Mouse (Mus musculus): ENCODE measurements around the gene Ndufa11.
A peak's percentile ranks its signal among the peaks of the same experiment; 100 is the strongest.

Ndufa11 gene

DNA sequence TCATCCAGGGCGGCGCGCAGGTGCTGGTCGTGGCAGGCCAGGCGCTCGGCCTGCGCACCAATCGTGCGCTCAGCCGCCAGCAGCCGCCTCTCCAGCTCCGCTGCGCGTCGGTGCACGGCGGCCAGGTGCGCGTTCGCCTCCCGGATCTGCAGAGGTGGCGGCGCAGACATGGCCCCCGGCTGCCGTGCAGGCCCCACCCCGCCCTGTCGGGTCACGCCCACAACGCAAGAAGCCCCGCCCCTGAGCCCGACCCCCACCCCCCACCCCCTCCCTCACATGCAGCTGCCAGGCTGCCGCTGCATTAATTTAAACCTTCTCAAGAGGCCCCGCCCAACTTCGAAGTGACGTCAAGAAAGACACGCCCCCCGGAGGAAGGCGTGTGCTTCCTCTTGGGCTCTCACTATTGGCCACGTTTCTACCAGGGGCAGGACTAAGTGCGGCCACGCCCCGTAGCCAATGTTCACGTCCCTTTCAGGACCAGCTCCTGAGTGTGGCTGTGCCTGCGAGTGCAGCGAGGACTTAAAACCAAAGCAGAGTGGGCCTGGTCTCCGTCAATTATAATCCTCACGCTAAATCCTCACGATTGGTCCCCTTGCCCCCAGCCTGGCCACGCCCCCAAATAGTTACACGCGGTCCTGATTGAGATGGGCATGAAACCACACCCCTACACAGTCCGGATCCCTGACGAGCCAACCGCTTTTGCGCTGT is 758 bp upstream of the Ndufa11 start:
- DNase-seq, result peak; percentile 99

DNA sequence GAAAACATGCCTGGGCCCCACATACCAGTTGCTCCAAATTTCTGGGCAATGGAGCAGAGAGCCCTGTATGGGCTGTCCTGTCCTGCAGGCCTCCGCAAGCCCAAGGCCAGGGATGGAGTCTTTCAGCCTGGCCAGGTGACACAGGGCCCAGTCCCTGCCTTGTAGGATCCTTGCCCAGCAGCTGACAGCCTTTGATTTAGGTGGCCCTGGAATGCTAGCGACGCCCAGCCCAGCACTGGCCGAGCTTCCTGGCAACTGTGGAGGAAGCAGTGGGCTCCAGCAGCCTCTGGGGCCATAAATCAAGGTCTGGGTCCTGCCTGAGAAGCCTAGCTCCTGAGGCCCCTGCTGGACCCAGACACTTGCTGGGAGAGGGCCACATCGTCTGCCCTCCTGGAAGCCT is 4.9 kb downstream of the Ndufa11 start:
- DNase-seq, result no peak

DNA sequence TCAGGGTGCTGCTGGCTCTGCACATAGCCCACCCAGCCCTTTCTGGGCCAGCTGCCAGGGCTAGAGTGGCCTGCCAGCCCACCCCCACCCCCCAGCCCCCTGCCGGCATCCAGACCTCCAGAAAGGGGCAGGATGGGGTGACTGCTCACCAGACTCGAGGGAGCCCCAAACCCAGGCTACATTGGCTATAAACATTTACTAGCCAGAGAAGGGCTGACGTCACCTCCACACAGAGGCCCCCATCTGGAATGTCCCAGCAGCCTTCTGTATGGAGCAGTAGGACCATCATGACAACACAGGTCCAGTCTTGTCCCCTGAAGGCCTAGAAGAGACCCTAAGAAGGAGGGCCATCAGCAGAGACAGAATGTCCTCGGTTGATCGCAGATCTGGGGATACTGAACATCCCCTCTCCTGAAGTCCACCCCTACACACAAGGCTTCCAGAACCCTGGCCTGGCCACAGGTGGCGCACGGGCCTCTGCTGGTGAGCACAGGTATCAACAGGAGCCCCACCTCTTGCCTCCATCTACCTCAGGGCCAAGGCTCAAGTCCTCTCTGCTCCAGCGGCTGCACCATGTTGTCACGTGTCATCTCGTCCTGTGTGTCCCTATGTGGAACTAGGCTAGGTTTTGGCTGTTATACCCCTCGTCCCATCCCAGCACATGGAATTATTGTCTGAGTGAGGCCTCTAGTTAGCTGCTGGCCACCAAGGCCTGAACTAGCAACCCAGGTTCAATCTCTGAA is 6.0 kb downstream of the Ndufa11 start:
- no peak for DNase-seq

DNA sequence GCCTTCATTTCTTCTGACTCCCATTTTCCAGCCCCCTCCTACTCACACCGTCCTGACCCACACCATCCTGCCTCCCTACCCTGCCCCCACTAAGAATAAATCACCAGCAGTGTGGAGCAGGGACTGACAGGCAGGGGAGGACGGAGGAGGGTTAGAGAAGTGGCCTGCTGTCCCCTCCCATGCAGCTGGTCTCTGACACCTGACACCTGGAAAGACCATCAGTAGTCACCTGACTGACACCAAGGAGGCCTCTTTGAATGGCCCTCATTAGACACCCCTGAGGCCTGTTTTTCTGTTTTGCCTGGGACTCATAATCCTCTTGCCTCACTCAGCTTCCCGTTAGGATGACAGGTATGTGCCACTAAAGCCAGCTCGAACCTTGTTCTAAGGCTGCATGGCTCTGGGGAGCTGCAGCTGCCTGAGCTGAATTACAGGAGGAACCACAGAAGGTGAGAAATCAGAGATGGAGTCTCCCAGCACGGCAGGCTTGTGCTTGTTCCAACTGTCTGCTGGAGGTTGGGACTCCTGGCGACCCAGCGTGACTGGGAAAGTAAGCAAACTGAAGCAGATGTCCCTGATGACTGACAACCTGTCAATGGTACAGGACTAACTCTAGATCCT is 9.6 kb downstream of the Ndufa11 start:
- no peak for DNase-seq

DNA sequence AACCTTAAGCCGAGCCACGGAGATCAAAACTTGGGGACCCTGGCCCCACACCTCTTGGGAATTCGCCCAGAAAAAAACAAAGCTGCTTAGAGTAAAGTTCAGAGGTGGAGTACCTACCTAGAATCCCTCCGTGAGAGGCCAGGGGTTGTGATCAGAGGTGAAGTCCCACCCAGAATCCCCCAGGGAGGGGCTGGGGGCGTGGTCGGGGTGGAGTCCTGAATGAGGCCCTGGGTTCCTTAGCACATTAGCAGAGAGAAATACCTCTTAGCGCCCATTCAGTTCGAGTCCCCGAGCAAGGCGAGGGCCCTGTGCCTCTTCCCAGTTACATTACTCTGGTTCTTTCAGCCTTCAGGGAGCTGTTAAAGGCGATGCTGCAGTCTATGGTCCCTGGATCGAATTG is 10.1 kb downstream of the Ndufa11 start:
- no peak for DNase-seq

DNA sequence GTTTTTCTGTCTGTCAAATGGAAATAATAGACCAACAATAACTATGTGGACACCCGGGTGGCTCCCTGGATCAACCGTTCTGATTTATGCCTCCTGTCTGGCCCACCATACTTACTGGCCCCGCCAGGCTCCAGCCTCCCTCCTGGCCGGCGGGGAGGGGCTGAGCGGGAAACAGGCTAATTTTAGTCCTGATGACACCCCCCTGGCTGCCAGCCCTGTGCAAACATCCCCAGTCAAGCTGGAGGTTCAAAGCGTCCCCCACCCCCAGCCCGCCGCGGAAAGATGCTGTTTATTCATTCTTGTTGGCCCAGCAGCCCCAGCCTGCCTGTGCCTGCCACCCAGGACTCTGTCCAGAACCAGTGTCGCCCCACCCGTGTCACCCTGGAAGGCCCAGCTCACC is 10.6 kb downstream of the Ndufa11 start:
- DNase-seq, result no peak

DNA sequence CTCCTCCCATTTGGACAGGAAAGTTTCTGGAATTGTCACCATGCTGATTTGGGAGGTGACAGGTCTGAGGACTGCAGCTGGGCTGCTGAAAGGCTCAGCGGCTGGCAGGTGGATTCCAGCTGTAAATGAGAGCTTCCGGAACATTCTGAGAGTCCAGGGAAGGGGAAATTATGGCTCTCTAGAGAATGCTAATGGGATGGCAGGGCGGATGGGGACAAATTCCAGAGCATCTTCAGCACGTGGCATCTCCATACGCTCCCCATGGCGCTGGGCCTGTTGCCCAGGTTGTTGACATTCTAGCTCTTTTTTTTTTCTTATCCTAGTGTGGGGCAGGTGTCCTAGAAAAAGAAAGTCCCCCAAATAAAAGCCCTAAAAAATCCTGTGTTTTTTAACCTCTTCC is 11.6 kb downstream of the Ndufa11 start:
- DNase-seq, result no peak

DNA sequence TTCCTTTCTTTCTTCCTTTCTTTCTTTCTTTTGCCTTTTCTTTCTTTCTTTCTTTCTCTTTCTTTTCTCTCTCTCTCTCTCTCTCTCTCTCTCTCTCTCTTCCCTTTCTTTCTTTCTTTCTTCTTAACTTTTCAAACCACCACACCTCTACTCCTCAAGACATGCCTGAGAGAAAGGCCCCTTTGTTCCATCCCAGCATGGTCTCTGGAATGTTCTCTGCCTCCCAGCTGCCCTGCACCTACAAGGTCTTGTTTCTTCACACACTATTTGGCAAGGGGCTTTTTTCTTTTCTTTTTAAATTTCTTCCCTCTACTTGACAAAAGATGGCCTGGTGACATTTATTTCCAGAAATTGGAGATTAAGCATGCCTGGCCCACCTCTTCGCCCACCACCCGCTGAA is 12.1 kb downstream of the Ndufa11 start:
- no peak for DNase-seq

DNA sequence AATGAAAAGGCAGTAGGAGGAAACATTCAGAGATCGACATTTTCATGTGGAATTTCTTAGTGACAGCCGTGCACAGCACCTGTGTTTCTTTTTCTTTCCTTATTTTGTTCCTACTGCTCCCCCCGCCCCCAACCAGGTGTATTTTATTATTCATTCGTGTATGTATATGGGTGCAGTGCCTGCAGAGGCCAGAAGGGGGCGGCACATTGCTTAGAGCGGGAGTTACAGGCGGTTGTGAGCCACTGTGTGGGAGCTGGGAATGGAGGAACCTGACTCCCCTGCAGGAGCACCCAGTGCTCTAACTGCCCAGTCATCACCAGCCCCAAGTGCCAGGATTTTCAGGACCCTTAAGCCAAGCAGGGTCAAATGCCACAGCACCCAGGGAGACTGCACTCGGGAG is 19.0 kb downstream of the Ndufa11 start:
- DNase-seq, result no peak

DNA sequence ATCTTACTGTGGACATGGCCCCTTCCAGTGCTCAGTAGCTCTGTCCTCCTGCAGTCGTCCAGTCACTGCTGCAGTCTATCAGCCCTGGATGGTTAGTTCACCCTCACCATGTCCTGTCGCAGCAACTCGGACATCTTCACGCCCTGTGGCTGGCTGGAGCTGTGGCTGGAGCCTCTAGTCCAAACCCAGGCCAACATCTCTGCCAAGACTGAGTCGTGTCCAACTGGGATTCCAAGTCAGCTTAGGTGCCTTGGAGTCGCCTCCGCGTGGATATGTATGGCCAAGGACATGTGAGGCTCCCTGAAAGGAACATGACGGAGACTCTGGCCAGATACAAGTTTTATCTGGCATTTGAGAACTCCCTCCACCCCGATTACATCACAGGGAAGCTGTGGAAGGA is 20.7 kb downstream of the Ndufa11 start:
- DNase-seq, result no peak

DNA sequence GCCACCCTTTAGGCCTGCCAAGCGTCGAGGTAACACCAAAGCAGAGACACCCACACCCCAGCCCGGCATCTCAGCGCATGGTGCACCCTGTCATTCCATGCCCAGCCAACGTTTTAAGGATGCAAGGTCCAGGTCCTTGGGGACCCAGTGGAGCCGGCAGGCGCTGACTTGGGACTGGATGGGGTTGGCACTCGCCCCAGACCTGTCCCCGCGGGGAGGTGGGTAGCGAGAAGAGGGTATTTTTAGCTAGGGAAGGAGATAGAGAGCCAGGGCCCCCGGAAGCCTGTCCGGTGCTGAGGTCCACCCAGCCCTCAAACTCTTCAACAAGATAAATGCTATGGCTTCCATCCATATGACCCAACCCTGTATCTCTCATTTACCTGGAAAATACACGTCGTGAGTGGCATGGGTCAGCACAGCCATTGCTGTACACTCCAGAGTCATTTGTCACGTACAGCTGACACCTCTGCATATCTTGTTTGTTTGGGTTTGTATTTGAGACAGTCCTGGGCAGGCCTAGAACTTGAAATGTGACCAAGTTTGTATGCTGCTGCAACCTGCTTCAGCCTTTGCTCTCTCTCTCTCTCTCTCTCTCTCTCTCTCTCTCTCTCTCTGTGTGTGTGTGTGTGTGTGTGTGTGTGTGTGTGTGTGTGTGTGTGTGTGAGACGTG is 22.7 kb downstream of the Ndufa11 start:
- DNase-seq, result no peak

DNA sequence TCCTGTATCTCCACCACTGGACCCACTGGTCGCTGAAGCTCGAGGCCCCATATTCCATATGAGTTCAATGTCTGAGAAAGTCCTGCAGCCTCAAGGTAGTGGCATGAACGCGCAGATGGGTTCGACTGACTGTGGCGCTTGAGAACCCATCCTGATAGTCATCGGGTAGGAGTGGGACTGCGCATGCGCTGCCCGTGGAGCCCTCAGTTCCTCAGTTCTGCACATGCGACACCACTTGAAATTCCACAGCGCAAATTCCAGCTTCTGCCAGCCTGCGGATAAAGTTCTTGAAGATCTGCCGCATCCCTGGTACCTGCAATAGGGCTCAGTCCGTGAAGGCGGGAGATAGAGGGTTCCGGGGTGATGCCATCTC is 23.2 kb downstream of the Ndufa11 start:
- no peak for DNase-seq

DNA sequence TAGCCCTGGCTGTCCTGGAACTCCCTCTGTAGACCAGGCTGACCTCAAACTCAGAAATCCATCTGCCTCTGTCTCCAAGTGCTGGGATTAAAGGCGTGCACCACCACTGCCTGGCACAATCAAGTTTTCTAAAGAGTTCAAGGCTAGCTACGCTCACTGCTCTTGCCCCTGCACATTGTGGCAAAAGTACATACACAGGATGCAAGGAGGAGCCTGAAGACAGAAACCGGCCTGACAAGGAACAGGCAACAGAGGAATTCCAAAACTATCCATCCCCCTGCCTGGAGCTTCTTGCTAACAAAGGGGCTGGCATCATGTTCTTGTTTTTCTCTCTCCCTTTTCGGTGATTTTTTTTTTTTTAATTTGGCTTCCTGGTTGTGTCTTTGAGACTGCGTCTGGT is 26.6 kb downstream of the Ndufa11 start:
- no peak for DNase-seq

DNA sequence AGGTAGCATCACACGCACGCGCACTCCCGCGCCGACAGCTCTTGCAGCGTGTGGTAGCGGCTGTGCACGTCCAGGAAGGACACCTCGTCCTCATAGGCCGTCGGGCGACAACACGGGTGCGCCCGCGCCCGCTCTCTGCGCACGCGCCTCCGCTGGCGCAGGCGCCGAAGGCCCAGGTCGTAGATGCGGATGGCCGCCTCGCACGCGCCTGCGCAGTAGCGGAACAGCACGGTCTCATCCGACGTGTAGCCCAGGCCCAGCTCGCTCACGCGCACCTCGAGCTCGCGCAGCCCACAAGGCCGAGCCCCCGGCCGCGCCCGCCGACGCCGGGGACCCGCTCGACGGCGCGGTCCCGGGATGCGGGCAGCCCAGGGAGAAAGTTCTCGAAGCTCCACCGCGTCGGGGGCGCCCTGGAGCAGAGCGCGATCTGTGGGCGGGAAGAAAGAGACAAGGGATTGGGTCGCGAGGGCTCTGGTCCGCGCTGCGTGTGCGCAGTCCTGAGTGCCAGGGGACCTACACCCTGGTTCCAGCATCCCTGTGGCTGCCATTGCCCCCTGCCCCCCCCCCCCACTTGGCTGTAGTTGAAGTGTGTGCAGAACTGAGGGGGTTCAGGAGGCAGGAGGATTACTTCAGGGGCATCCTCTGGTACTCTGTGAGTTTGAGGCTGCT is 34.0 kb downstream of the Ndufa11 start:
- no peak for DNase-seq

DNA sequence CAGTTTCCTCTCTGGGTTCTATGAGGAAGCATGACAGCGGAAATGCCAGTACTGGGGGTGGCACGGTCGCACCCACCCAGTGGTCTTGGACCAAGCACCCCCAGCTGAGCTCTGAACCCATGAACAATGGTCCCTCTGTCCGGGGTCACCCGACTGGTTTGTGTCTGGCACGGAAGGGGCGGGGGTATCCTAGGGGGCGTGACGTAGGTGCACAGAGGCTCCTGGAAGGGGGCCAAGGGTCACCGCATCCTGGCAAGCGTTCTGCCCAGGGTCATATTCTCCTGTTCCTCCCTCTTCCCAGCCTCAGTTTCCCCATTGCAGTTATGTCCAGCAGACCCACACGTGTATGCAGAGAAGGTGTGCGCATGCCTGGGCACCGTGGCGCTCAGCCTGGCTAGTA is 35.9 kb downstream of the Ndufa11 start:
- DNase-seq, result no peak

DNA sequence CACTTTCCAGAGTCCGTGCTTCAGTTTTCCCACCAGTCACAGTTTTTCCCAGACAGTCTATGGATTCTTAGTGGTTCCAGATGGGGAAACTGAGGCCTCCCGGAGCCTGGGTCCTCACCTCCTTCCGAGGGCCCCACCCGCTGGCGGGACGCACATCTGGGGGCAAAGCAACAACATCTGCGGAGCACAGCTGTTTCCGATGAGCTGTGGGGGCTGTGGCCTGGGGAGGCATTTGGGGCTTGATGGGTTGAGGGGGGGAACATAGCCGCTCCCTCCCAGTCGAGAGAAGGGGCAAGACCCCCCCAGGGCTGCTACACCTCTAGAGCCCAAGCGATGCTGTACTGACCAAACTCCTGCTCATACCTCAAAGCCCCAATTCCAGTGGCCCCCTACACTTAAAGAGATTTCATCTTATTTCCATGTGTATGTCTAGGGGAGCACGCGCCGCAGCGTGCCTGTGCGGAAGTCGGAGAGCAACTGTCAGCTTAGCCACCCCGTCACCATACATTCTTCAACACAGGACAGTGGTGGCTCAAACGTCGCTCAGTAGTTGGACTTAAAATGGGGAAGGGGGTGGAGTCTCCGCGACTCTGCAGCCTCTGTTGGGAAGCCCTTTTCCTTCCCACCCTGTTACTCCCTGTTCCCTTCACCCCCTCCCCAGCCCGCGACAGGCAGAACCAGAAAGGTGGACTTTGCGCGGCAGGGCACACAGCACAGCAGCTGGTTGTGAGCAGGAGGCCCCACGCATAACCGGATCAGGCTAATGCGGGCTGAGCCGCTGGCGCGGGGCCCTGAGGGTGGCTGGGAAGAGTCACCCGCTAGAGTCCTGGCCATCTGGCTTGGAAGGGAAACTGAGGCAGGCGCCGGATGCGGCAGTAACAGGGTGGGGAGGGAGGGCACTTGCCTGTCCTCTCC is 37.0 kb downstream of the Ndufa11 start:
- DNase-seq, result no peak

DNA sequence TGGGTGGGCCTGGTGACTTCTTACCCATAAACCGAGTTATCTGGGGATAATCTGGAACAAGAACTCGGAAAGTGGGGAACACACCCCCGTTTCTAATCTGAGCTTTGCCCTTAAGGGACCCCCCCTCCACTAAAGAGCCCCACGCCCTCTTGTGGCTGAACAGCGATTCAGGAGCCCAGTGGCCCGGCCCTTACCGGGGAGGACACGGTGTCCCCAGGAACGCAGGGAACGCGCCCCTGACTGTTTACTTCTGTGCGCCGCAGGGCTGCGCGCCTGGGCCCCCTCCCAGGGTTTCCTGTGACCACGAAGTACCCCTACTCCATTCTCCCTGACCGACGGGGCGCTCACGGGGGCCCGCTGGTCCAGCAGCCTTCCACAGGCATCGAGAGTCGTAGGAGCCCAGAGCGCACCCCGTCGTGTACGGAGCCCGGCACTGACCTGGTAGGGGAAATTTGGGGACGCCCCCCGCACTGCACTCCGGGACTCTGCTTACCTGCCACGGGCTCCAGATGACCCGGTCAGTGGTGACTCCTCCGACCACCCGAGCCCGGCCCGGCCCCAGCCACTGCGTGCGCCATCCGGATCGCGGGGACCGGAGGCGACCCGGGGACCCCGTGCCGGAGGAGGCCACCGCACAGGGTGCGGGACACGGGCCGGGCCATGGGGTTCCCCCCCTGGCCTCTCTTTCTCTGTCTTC is 39.3 kb downstream of the Ndufa11 start:
- DNase-seq, result no peak

DNA sequence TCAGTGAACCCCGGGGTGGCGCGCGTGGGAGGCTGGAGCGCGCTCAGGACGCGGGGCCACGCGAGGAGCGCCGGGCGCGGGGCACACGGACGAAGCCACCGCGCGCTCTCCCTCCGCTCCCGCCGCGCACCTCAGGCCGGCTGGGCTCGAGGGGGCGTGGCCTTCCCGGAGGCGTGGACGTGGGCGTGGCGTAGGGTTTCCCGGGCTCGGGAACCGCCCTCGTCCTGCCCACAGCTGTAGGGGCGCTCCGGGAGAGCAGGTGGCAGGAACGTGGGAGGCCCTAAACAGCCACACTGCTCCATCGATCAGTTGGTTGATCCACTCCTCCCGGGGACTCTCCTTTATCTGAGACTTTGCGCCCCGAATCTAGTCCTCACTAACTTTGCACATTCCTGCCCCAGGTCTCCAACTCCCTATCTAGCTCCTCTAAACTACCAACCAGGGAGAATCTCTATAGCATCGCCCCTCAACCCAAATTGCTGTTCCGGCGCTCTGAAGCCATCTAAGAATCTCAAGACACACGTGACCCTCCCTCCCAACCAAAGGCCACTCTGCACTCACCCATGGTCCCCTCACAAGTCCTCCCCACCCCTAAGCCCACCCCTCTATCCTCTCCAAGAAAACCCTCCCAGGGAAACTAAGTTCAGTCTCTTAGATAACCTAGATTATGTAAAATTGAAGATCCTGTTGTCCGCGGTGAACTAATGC is 40.0 kb downstream of the Ndufa11 start, which contains the start of gene Nrtn:
Gene Nrtn, minus strand, starts transcription at position 115 of the 708 bp plus-strand sequence.
- DNase-seq, result no peak

DNA sequence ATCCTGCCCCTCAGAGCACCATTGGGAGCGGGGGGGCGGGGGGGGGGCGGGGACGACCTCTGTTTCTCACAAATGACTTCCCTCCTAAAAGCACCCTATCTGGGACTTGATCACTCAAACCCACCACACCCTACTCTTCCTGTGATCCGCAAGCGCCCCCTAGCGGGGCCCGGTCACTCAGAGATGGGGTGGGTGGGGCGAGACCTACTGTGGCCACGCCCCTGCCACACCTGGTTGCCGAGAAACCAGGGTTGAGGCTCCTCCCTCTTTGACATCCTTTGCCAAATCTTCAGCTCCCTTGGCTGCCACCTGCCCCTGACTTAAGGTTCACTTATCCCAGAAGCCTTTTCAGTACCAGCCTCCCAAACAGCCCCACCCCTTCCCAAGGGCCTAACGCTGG is 40.6 kb downstream of the Ndufa11 start:
- peak; percentile 67 for DNase-seq

DNA sequence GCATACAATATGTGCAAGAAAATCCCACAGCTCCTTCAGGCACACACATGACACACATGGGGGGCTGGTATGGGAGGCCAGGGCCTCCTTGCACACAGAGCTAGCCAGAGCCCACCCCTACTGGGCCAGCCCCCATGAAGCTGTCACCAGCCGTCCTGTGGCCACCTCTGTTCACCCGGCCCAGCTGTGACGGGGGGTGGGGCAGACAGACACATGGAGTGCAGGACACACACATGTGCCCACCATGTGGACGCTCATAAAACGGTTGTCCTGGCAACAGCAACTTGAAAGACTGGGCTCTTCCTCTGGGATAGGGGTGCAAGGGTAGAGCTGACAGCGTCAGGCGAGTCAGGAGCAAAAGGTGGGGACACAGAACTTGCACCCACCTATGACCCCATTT is 41.7 kb downstream of the Ndufa11 start:
- DNase-seq, result no peak

DNA sequence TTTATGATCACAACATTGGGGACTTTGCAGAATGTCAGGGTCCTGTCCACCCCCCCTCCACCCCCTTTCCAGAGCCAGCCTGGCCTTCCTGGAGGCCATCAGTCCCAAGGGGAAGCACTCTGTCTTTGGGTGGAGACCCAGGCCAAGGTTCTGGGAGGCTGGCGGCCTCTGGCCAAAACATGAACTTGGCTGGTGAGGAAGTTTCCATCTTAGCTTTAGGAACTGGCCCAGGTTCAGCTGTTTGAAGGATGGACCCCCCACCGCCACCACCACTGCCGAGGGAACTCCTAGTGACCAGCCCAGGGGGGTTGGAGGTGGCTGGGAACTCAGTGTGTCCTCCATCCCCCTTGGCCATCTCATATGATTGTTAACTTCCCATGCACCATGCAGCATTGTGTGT is 43.5 kb downstream of the Ndufa11 start:
- DNase-seq, result no peak

All from layer of hippocampus, adult 9-11 months (tissue).